Mouse (Mus musculus): ENCODE results near the gene Tnfsf12.

GRCm38 (mm10) chr11:69720852-69721251 is 25.2 kb upstream of the Tnfsf12 start:
- TF ChIP-seq CTCF (IDR thresholded peaks at IDR 0.05) (no peak), EP300 (IDR thresholded peaks at IDR 0.05) (no peak)
